Mouse (Mus musculus) hindbrain, embryonic 13.5 days (tissue): ENCODE results near the gene Prkg1. TPM values are rescaled to one million over a fixed set of nuclear protein-coding genes. Genes with fewer than 3 reads are reported as not detected.

Experiments used
- ATAC-seq: fragments of 200-750 bp; cut with Nextera tagmentation; 2 replicates; pipeline ENCODE4 v1.8.0; 2017; ENCODE audit warnings: moderate TSS enrichment; ENCODE audit not compliant: low FRiP score
- H3K27ac ChIP-seq: fragments of 300-500 bp; sonication (generic); 2 replicates; pipeline ENCODE4 v1.5.1; 2015; ENCODE audit warnings: inconsistent platforms, mild to moderate bottlenecking, moderate library complexity
- H3K27me3 ChIP-seq: fragments of 300-500 bp; sonication (generic); 2 replicates; pipeline ENCODE4 v1.6.1; 2015; ENCODE audit warnings: mild to moderate bottlenecking, inconsistent platforms
- H3K36me3 ChIP-seq: fragments of 300-500 bp; sonication (generic); 2 replicates; pipeline ENCODE4 v1.6.1; 2015; ENCODE audit warnings: mild to moderate bottlenecking, inconsistent platforms
- H3K4me1 ChIP-seq: fragments of 300-500 bp; sonication (generic); replicated peaks from 2 replicates; pipeline ENCODE4 v1.6.1; 2015; ENCODE audit warnings: inconsistent platforms
- H3K4me2 ChIP-seq: fragments of 300-500 bp; sonication (generic); 2 replicates; pipeline ENCODE4 v1.6.1; 2015; ENCODE audit warnings: inconsistent platforms, mild to moderate bottlenecking, moderate library complexity
- H3K4me3 ChIP-seq: fragments of 300-500 bp; sonication (generic); 2 replicates; pipeline ENCODE4 v1.5.1; 2015; ENCODE audit warnings: mild to moderate bottlenecking, inconsistent platforms
- H3K9ac ChIP-seq: fragments of 300-500 bp; sonication (generic); 2 replicates; pipeline ENCODE4 v1.6.1; 2015; ENCODE audit warnings: mild to moderate bottlenecking, inconsistent platforms
- H3K9me3 ChIP-seq: fragments of 300-500 bp; sonication (generic); 2 replicates; pipeline ENCODE4 v1.6.1; 2016; ENCODE audit warnings: inconsistent platforms
- WGBS: fragments of 180-500 bp; shearing (Covaris S2); methylation state at CpG from one replicate; pipeline ENCODE4 v1.1.7; 2015; 5-methylcytosine and 5-hydroxymethylcytosine counted together
- polyA plus RNA-seq: library from polyadenylated mRNA; unstranded; fragments of >200 nt; fragmentation: Nextera tagmentation; extraction: Ambion mirVana; gene quantifications from 2 replicates; pipeline ENCODE4 v1.2.1, GENCODE M21; 2015

Gene Prkg1
- polyA plus RNA-seq, 1 experiment from 2014 or later, result 4.2 TPM

- H3K4me3 ChIP-seq, result no peak overlapping the region
- no peak overlapping the region for H3K9ac ChIP-seq
- H3K9me3 ChIP-seq, result no peaks in the 10 kb centered on the region
- H3K4me1 ChIP-seq, result no peaks in the 10 kb centered on the region; the same call in 1 of the 2 replicates
- H3K27me3 ChIP-seq, result no peaks in the 10 kb centered on the region
- ATAC-seq, result no peak
- WGBS, result 87% methylated on average over 8 of the region's 9 CpGs
- no peaks in the 10 kb centered on the region for H3K36me3 ChIP-seq
- no peak overlapping the region for H3K4me2 ChIP-seq
- no peak overlapping the region for H3K27ac ChIP-seq
Observed at GRCm38 (mm10) chr19:31337163-31337862, 427.5 kb downstream of the Prkg1 start.

- Histone ChIP-seq H3K4me2 (no peak overlapping the region), H3K9me3 (no peaks in the 10 kb centered on the region), H3K27me3 (no peaks in the 10 kb centered on the region), H3K27ac (no peak overlapping the region), H3K4me3 (no peak overlapping the region), H3K4me1 (no peaks in the 10 kb centered on the region; the same call in 1 of the 2 replicates), H3K9ac (no peak overlapping the region), H3K36me3 (no peaks in the 10 kb centered on the region)
- no peak for ATAC-seq
- 84% methylated on average over 3 of the region's 3 CpGs for WGBS
Observed at GRCm38 (mm10) chr19:31336381-31336780, 428.5 kb downstream of the Prkg1 start.

- Histone ChIP-seq H3K27me3 (no peaks in the 10 kb centered on the region), H3K36me3 (no peaks in the 10 kb centered on the region), H3K9ac (no peak overlapping the region), H3K4me3 (no peak overlapping the region), H3K4me2 (no peak overlapping the region), H3K4me1 (no peaks in the 10 kb centered on the region), H3K27ac (no peak overlapping the region), H3K9me3 (no peaks in the 10 kb centered on the region)
- no peak for ATAC-seq
- WGBS, result 72% methylated on average over 5 of the region's 5 CpGs
Observed at GRCm38 (mm10) chr19:31329893-31330292, 434.9 kb downstream of the Prkg1 start.

GRCm38 (mm10) chr19:31304760-31305159 is 460.1 kb downstream of the Prkg1 start:
- no peaks in the 10 kb centered on the region for H3K27me3 ChIP-seq
- no peaks in the 10 kb centered on the region for H3K9me3 ChIP-seq
- no peaks in the 10 kb centered on the region for H3K4me1 ChIP-seq
- no peak overlapping the region for H3K4me2 ChIP-seq
- WGBS, result 91% methylated on average over 3 of the region's 3 CpGs
- no peak overlapping the region for H3K4me3 ChIP-seq
- no peaks in the 10 kb centered on the region for H3K36me3 ChIP-seq
- no peak overlapping the region for H3K9ac ChIP-seq
- no peak overlapping the region for H3K27ac ChIP-seq
- no peak for ATAC-seq

GRCm38 (mm10) chr19:31291231-31291630 is 473.6 kb downstream of the Prkg1 start:
- ATAC-seq, result no peak
- Histone ChIP-seq H3K9ac (no peak overlapping the region), H3K4me3 (no peak overlapping the region), H3K9me3 (no peaks in the 10 kb centered on the region), H3K36me3 (no peaks in the 10 kb centered on the region), H3K4me1 (0 out of 2 replicates have a peak, but pooled peaks cover 4% of the 10 kb centered on the region), H3K27ac (no peak overlapping the region), H3K4me2 (no peak overlapping the region), H3K27me3 (no peaks in the 10 kb centered on the region)
- 43% methylated on average over 2 of the region's 2 CpGs for WGBS

- Histone ChIP-seq H3K4me2 (no peak overlapping the region), H3K27me3 (no peaks in the 10 kb centered on the region), H3K4me3 (no peak overlapping the region), H3K4me1 (peaks cover 4% of the 10 kb centered on the region), H3K9me3 (no peaks in the 10 kb centered on the region), H3K27ac (no peak overlapping the region), H3K36me3 (no peaks in the 10 kb centered on the region), H3K9ac (no peak overlapping the region)
- no peak for ATAC-seq
- WGBS, result 63% methylated on average over 3 of the region's 3 CpGs
Observed at GRCm38 (mm10) chr19:31284581-31284980, 480.3 kb downstream of the Prkg1 start.

GRCm38 (mm10) chr19:31284126-31284525 is 480.7 kb downstream of the Prkg1 start:
- no peaks in the 10 kb centered on the region for H3K9me3 ChIP-seq
- H3K36me3 ChIP-seq, result no peaks in the 10 kb centered on the region
- no peak overlapping the region for H3K9ac ChIP-seq
- no peaks in the 10 kb centered on the region for H3K27me3 ChIP-seq
- peaks cover 4% of the 10 kb centered on the region for H3K4me1 ChIP-seq
- no peak overlapping the region for H3K4me3 ChIP-seq
- no peak overlapping the region for H3K4me2 ChIP-seq
- ATAC-seq, result no peak
- no peak overlapping the region for H3K27ac ChIP-seq
- WGBS, result 86% methylated on average over 7 of the region's 7 CpGs

GRCm38 (mm10) chr19:31283617-31284016 is 481.2 kb downstream of the Prkg1 start:
- Histone ChIP-seq H3K27me3 (no peaks in the 10 kb centered on the region), H3K4me1 (peaks cover 4% of the 10 kb centered on the region), H3K4me3 (no peak overlapping the region), H3K27ac (no peak overlapping the region), H3K9me3 (no peaks in the 10 kb centered on the region), H3K36me3 (no peaks in the 10 kb centered on the region), H3K4me2 (no peak overlapping the region), H3K9ac (no peak overlapping the region)
- WGBS, result 50% methylated on average over 2 of the region's 2 CpGs
- no peak for ATAC-seq

GRCm38 (mm10) chr19:31279797-31280486 is 484.9 kb downstream of the Prkg1 start:
- Histone ChIP-seq H3K27ac (no peak overlapping the region), H3K36me3 (no peaks in the 10 kb centered on the region), H3K4me1 (peaks cover 4% of the 10 kb centered on the region), H3K4me2 (no peak overlapping the region), H3K4me3 (no peak overlapping the region), H3K27me3 (no peaks in the 10 kb centered on the region), H3K9ac (no peak overlapping the region), H3K9me3 (no peaks in the 10 kb centered on the region)
- WGBS, result 82% methylated on average over 7 of the region's 7 CpGs
- ATAC-seq, result no peak

- H3K4me1 ChIP-seq, result no peaks in the 10 kb centered on the region; the same call in 1 of the 2 replicates
- peak overlapping the region; percentile 30; the same call in 1 of the 2 replicates for H3K27ac ChIP-seq
- H3K27me3 ChIP-seq, result no peaks in the 10 kb centered on the region
- H3K36me3 ChIP-seq, result no peaks in the 10 kb centered on the region
- ATAC-seq, result no peak
- no peak overlapping the region for H3K9ac ChIP-seq
- no peak overlapping the region for H3K4me2 ChIP-seq
- WGBS, result 39% methylated on average over 1 of the region's 1 CpGs
- no peak overlapping the region for H3K4me3 ChIP-seq
- no peaks in the 10 kb centered on the region for H3K9me3 ChIP-seq
Observed at GRCm38 (mm10) chr19:31262438-31262837, 502.4 kb downstream of the Prkg1 start.

GRCm38 (mm10) chr19:31260494-31260893 is 504.3 kb downstream of the Prkg1 start:
- Histone ChIP-seq H3K4me2 (no peak overlapping the region), H3K27me3 (no peaks in the 10 kb centered on the region), H3K36me3 (no peaks in the 10 kb centered on the region), H3K27ac (no peak overlapping the region), H3K4me1 (no peaks in the 10 kb centered on the region; the same call in 1 of the 2 replicates), H3K9me3 (no peaks in the 10 kb centered on the region), H3K4me3 (no peak overlapping the region), H3K9ac (no peak overlapping the region)
- ATAC-seq, result no peak

GRCm38 (mm10) chr19:31255780-31256179 is 509.1 kb downstream of the Prkg1 start:
- Histone ChIP-seq H3K9me3 (no peaks in the 10 kb centered on the region), H3K4me3 (no peak overlapping the region), H3K27me3 (no peaks in the 10 kb centered on the region), H3K4me1 (no peaks in the 10 kb centered on the region), H3K4me2 (no peak overlapping the region), H3K9ac (no peak overlapping the region), H3K27ac (no peak overlapping the region), H3K36me3 (no peaks in the 10 kb centered on the region)
- no peak for ATAC-seq
- WGBS, result 86% methylated on average over 2 of the region's 2 CpGs

- H3K4me1 ChIP-seq, result no peaks in the 10 kb centered on the region
- ATAC-seq, result no peak
- H3K9me3 ChIP-seq, result no peaks in the 10 kb centered on the region
- no peak overlapping the region for H3K9ac ChIP-seq
- H3K27me3 ChIP-seq, result no peaks in the 10 kb centered on the region
- no peak overlapping the region for H3K4me2 ChIP-seq
- no peak overlapping the region for H3K27ac ChIP-seq
- H3K36me3 ChIP-seq, result no peaks in the 10 kb centered on the region
- no peak overlapping the region for H3K4me3 ChIP-seq
Observed at GRCm38 (mm10) chr19:31232410-31232809, 532.4 kb downstream of the Prkg1 start.
